Mouse (Mus musculus): ENCODE measurements at regions not wholly inside any gene's neighbourhood (a gene's known extent, or its start where the extent isn't known, plus 50 kb on each side); places are given as distances from the start of the nearest gene placed in this dataset.
"Not testable (repeated sequence)": the region's sequence is repeated elsewhere in the genome, so short reads cannot be mapped to it uniquely, and the experiment has no call there.

DNA sequence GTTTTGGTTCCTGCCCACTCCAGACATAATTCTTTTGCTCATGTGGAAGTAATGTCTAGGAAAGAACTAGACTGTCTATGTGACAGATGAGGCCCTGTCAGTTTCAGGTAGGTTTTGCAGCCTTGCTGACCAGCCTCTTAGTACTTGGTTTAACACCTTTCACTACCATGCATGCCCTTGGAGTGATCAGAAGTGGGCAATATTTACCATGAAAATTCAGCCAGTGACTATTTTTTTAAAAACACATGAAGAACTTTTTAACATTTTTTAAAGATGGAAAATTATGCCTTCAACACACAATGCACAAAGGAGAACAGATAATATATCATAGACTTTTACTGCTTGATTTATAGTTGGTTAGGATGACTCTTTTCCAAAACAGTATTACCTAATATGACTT, 58.1 kb downstream of the Cox7c start:
- in situ Hi-C loops (cut with MboI, MseI) = no loop called here

DNA sequence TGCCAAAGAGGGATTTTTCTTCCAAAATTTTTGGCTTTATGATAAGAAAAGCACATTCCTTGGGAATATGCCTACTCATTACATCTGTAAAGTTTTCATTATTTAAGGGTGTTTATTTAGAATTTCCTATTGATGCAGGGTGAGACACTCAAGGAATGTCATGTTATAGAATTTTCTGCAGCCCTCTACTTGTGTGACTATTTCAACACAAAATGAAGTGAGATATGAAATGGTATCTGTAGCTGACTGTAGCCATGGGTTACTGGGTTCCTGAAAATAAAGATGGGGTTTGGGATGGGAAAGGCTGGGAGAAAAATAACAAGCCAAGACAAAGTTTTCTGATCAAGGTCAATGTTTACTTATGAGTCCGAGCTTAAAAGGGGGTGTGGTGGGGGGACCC, 64.6 kb downstream of the Cox7c start:
- in situ Hi-C loops (cut with MboI, MseI) = no loop called here

- in situ Hi-C loops (cut with MboI, MseI) = not testable (repeated sequence)
Measured at GRCm38 (mm10) chr13:85964005-85964404, 82.7 kb downstream of the Cox7c start.

GRCm38 (mm10) chr13:85955284-85955683, 91.4 kb downstream of the Cox7c start:
- in situ Hi-C loops (cut with MboI, MseI) = loop anchor here in 1 of 2 experiments (5.0 kb wide), 1 partner anchor 93 kb away; no protein-coding TSS in a partner anchor

- in situ Hi-C loops (cut with MboI, MseI) = no loop called here
Measured at GRCm38 (mm10) chr13:85952896-85953295, 93.8 kb downstream of the Cox7c start.

DNA sequence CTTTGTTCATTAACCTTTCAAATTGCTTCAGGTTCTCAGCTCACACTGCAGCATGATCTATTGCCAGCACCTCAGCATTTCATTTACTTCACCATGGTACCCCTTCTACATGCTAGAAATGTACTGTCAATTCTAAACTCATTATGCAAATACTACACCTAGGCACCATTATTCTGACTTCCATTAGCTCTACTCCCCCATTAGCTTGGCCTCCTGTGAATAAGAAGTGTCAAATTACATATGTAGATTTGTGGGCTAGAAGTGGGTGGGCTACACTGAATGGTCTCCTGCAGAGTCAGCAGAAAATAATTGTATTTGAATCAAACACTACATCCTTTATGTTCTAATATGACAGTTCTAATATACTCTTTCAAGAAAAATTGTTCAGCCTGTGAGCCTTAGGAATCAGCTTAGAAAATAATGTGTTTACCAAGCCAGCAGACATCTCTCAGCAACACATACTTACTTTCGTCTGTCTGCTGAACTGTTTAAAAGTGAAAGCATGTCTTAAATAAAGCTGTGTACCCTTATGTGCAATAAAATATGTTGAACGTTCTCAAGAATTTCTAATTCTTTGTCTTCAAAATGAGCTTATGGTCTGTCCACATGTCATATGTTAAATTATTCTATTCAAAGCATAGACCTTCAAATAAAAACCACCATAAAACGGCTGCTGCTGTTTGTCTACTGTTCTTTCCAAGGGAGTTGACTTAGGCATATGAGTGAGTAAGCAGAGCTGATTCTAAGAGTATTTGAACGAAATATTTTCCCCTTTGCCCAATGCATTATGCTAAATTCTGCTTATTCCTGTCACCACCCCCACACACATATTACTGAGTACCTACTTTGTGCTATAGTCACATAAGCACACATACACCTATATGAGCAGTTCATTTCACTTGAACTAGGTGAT, 119.6 kb downstream of the Cox7c start:
- in situ Hi-C loops (cut with MboI, MseI) = no loop called here

- in situ Hi-C loops (cut with MboI, MseI) = no loop called here
Measured at GRCm38 (mm10) chr13:85926323-85926722, 120.4 kb downstream of the Cox7c start.

- in situ Hi-C loops (cut with MboI, MseI) = loop anchor here in 1 of 2 experiments (25.0 kb wide), 1 partner anchor 1960 kb away; no protein-coding TSS in a partner anchor
Measured at GRCm38 (mm10) chr13:85922696-85923095, 124.0 kb downstream of the Cox7c start.

GRCm38 (mm10) chr13:85901796-85902195, 144.9 kb downstream of the Cox7c start:
- in situ Hi-C loops (cut with MboI, MseI) = loop anchor here in 1 of 2 experiments (25.0 kb wide), 1 partner anchor 1939 kb away; no protein-coding TSS in a partner anchor

DNA sequence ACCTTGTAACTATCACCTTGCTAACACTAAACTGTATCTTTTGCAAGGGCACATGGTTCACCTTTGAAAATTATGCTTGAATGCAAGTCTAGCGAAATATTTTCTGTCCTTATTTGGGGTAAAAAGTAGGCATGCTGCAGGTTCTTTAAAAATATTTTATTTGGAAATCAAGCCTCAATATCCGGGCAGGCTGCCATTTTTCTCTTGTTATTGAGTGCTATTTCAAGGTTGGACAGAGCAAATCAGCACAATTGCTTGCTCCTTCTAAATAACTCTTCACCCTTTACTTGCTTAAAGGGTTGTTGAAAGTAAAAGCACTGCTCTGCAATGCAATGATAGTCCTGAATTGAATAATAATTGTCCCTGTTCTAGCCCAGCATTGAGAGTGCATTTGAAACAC, 149.0 kb downstream of the Cox7c start:
- in situ Hi-C loops (cut with MboI, MseI) = no loop called here

GRCm38 (mm10) chr13:85895141-85895540, 151.6 kb downstream of the Cox7c start:
- in situ Hi-C loops (cut with MboI, MseI) = no loop called here

- in situ Hi-C loops (cut with MboI, MseI) = not testable (repeated sequence)
Measured at GRCm38 (mm10) chr13:85889846-85890245, 156.9 kb downstream of the Cox7c start.

DNA sequence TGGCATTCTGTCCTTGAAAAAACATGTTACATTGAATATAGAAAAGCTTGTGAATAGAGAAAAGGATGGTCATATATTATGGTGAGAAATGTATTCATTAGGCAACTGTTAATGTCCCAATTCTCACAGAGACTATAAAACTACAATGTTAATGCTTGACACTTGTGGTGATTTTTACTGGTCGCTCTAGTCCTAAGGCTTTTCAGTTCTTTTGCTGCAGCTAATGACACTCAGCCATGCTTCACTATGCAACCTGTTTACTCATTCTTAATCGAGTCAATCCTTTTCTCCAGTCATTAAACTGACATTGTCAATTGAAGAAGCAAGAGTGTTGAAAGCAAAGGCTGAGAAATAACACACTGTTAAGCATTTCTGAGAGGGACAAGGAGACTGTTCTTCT, 163.9 kb downstream of the Cox7c start:
- in situ Hi-C loops (cut with MboI, MseI) = no loop called here

- in situ Hi-C loops (cut with MboI, MseI) = loop anchor here in 1 of 2 experiments (5.0 kb wide), 1 partner anchor 94 kb away; no protein-coding TSS in a partner anchor
Measured at GRCm38 (mm10) chr13:85863745-85864144, 183.0 kb downstream of the Cox7c start.

GRCm38 (mm10) chr13:85848276-85848675, 198.4 kb downstream of the Cox7c start:
- in situ Hi-C loops (cut with MboI, MseI) = no loop called here

- in situ Hi-C loops (cut with MboI, MseI) = no loop called here
Measured at GRCm38 (mm10) chr13:85829894-85830293, 216.8 kb downstream of the Cox7c start.
